Mouse (Mus musculus) myocyte (in vitro differentiated cells): ENCODE measurements around the gene Vps13d. TPM values are rescaled to one million over a fixed set of nuclear protein-coding genes. Genes with fewer than 3 reads are reported as not detected.

Experiments used
- H3K27me3 ChIP-seq: one replicate; pipeline ENCODE4 v1.6.1; 2011; ENCODE audit not compliant: control insufficient read depth, insufficient read depth, insufficient read length
- H3K36me3 ChIP-seq: one replicate; pipeline ENCODE4 v1.6.1; 2011; ENCODE audit not compliant: control insufficient read depth, insufficient read depth
- H3K4me2 ChIP-seq: one replicate; pipeline ENCODE4 v1.6.1; 2011; ENCODE audit warnings: low read depth, control low read depth
- H3K4me3 ChIP-seq: one replicate; pipeline ENCODE4 v1.5.1; 2011; ENCODE audit warnings: mild to moderate bottlenecking, control low read depth, moderate library complexity
- H3K79me2 ChIP-seq: one replicate; pipeline ENCODE4 v1.6.1; 2011; ENCODE audit not compliant: control insufficient read depth, insufficient read depth
- H3ac ChIP-seq: one replicate; pipeline ENCODE4 v1.6.1; 2011; ENCODE audit not compliant: control insufficient read depth, insufficient read length
- CEBPB ChIP-seq: IDR thresholded peaks from 2 replicates; pipeline ENCODE4 v1.6.1; 2011; ENCODE audit warnings: mild to moderate bottlenecking, moderate library complexity; ENCODE audit not compliant: poor library complexity, insufficient read depth, severe bottlenecking
- E2F4 ChIP-seq: IDR thresholded peaks from one replicate; pipeline ENCODE4 v1.6.1; 2011; ENCODE audit warnings: mild to moderate bottlenecking, control low read depth, moderate library complexity; ENCODE audit not compliant: insufficient read depth
- MAX ChIP-seq: IDR thresholded peaks from one replicate; pipeline ENCODE4 v1.6.1; 2011; ENCODE audit warnings: low read depth, mild to moderate bottlenecking, control low read depth
- MYOD1 ChIP-seq, 3 experiments: IDR thresholded peaks; one replicate each; pipeline ENCODE4 v1.6.1; 2011; ENCODE audit warnings: control low read depth in 2 of 3, low read depth in 2 of 3, mild to moderate bottlenecking in 2 of 3, moderate library complexity in 1 of 3; ENCODE audit not compliant: insufficient read length in 2 of 3, control insufficient read depth in 1 of 3
- MYOG ChIP-seq, 3 experiments: IDR thresholded peaks; one replicate each; pipeline ENCODE4 v1.6.1; 2011; ENCODE audit warnings: control low read depth in 2 of 3, low read depth in 2 of 3, mild to moderate bottlenecking in 2 of 3; ENCODE audit not compliant: insufficient read length in 2 of 3, control insufficient read depth in 1 of 3, insufficient read depth in 1 of 3
- POLR2A ChIP-seq: IDR thresholded peaks from one replicate; pipeline ENCODE4 v1.6.1; 2011; ENCODE audit warnings: low read depth, mild to moderate bottlenecking, control low read depth, moderate library complexity; ENCODE audit not compliant: insufficient read length
- POLR2AphosphoS2 ChIP-seq: IDR thresholded peaks from one replicate; pipeline ENCODE4 v1.6.1; 2011; ENCODE audit warnings: low read depth, control low read depth; ENCODE audit not compliant: insufficient read length
- REST ChIP-seq: IDR thresholded peaks from one replicate; pipeline ENCODE4 v1.6.1; 2011; ENCODE audit warnings: mild to moderate bottlenecking, control low read depth, moderate library complexity; ENCODE audit not compliant: insufficient read depth, insufficient read length
- SRF ChIP-seq: IDR thresholded peaks from one replicate; pipeline ENCODE4 v1.6.1; 2011; ENCODE audit warnings: low read depth; ENCODE audit not compliant: control insufficient read depth, insufficient read length
- TCF12 ChIP-seq: IDR thresholded peaks from one replicate; pipeline ENCODE4 v1.6.1; 2011; ENCODE audit warnings: mild to moderate bottlenecking, control low read depth; ENCODE audit not compliant: poor library complexity, insufficient read depth, severe bottlenecking
- TCF3 ChIP-seq: IDR thresholded peaks from one replicate; pipeline ENCODE4 v1.6.1; 2011; ENCODE audit warnings: low read depth, control low read depth; ENCODE audit not compliant: insufficient read length
- USF1 ChIP-seq: IDR thresholded peaks from one replicate; pipeline ENCODE4 v1.6.1; 2011; ENCODE audit warnings: low read depth, mild to moderate bottlenecking, control low read depth, moderate library complexity
- polyA plus RNA-seq: library from polyadenylated mRNA; unstranded; fragments of >200 nt; fragmentation: generic; extraction: Trizol; gene quantifications from one replicate; pipeline ENCODE4 v1.2.1, GENCODE M21; 2012; ENCODE audit warnings: missing spikeins

The Vps13d gene
- polyA plus RNA-seq, 1 experiment, result 20.0 TPM

- TF ChIP-seq MYOG (IDR thresholded peaks at IDR 0.05; ENCODE audit: control insufficient read depth in 1 of 3, insufficient read depth in 1 of 3, insufficient read length in 2 of 3, low read depth in 2 of 3) (no peak), POLR2AphosphoS2 (no peak), MYOD1 (IDR thresholded peaks at IDR 0.05; ENCODE audit: control insufficient read depth in 1 of 3, insufficient read length in 2 of 3, low read depth in 2 of 3) (no peak), SRF (no peak), TCF3 (no peak), CEBPB (no peak), TCF12 (no peak), REST (no peak), USF1 (no peak), MAX (no peak), POLR2A (no peak), E2F4 (no peak)
- Histone ChIP-seq H3K4me2 (no peak overlapping the region), H3K36me3 (peaks cover 26% of the 10 kb centered on the region), H3K27me3 (no peaks in the 10 kb centered on the region), H3ac (no peak overlapping the region), H3K4me3 (no peak overlapping the region), H3K79me2 (no peaks in the 10 kb centered on the region)
Observed at GRCm38 (mm10) chr4:145151103-145151486, 43.7 kb downstream of the Vps13d start.

DNA sequence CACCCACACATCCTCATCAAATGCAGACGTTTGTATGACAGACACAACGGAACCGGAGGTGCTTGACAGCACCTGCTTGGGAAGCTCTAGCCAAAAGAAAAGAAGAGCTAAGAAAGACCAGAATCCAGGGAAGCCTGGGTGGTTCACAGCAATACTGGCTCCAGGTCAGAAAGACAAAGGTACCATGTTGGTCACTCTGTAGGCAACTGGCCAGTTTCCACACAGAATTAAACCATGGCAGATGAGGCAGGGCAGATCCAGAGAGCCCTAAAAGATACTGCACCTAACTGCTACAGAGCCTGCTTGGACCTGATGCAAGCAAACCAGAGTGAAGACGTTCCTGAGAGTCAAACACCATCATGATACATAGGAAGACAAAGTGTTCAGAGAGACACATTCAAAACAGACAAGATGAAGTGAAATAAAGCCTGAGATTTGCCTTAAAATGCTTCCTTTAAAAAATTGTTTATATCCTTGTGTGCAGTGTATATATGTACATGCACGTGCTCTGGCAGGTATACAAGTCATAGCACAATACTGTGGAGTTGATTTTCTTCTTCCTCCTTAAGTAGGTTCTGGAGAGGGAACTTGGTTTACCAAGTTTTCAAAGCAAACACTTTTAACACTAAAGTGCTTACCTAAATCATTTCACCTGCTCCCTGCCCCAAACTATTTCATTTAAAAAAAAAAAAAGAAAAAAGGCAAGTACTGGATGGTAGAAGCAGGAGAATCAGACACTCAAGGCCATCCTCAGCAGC, 44.3 kb downstream of the Vps13d start:
- H3ac ChIP-seq, result no peak overlapping the region
- H3K27me3 ChIP-seq, result no peaks in the 10 kb centered on the region
- TF ChIP-seq E2F4 (no peak), TCF12 (no peak)
- no peak overlapping the region for H3K4me3 ChIP-seq
- peaks cover 23% of the 10 kb centered on the region for H3K36me3 ChIP-seq
- no peaks in the 10 kb centered on the region for H3K79me2 ChIP-seq
- H3K4me2 ChIP-seq, result no peak overlapping the region

DNA sequence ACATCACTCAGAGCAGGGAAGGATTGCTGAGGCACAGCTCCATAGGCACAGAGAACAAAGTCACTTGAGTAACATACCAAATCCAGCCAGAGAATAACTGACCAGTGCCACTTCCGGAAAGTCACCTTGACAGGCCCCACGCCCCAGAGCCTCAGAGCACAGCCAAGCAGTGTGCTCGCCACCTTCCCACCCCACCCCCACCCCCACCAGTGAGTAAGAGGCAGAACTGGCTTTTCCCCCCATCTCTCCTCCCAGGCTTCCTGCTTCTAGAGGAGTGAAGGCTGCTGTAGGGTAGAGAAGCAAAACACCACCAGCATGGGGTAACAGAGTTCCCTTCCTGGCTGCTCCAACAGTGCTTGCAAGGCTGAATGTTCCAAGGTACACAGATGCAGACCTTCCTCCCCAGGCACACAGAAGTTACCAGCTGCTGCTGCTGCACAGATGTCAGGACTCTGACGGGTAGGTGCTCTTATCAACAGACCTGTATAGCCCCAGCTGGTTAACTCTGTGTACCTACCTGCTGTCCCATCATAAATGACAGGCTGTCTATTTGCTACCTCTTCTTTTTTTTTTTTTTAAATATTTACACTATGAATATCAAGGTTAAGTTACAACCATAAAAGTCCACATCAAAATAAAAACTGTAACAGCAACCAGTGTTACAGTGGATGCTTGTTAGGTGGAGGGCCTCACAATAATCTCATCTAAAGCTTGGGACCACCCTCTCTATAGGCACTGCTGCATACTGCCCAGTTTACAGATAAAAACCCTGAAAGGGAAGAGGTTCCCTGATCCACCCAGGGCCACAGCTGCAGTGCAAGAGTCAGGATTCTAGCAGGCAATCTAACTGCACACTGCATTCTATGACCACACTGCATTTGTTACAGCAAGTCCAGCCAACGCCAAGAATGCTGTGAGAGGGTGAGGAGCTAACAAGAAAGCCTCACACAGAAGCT, 47.5 kb downstream of the Vps13d start:
- H3K4me2 ChIP-seq, result no peak overlapping the region
- no peak overlapping the region for H3K4me3 ChIP-seq
- H3K79me2 ChIP-seq, result no peaks in the 10 kb centered on the region
- TF ChIP-seq USF1, result no peak
- H3K27me3 ChIP-seq, result no peaks in the 10 kb centered on the region
- peaks cover 32% of the 10 kb centered on the region for H3K36me3 ChIP-seq
- no peak overlapping the region for H3ac ChIP-seq

- Histone ChIP-seq H3ac (no peak overlapping the region), H3K36me3 (peaks cover 44% of the 10 kb centered on the region), H3K4me2 (no peak overlapping the region), H3K4me3 (no peak overlapping the region), H3K27me3 (no peaks in the 10 kb centered on the region), H3K79me2 (no peaks in the 10 kb centered on the region)
- TF ChIP-seq MYOG (IDR thresholded peaks at IDR 0.05; ENCODE audit: control insufficient read depth in 1 of 3, insufficient read depth in 1 of 3, insufficient read length in 2 of 3, low read depth in 2 of 3), result no peak
- TF ChIP-seq MAX, result no peak
- no peak for TF ChIP-seq MYOD1 (IDR thresholded peaks at IDR 0.05; ENCODE audit: control insufficient read depth in 1 of 3, insufficient read length in 2 of 3, low read depth in 2 of 3)
- TF ChIP-seq POLR2AphosphoS2, result no peak
- no peak for TF ChIP-seq TCF12
- no peak for TF ChIP-seq SRF
- TF ChIP-seq CEBPB, result no peak
- no peak for TF ChIP-seq USF1
- TF ChIP-seq E2F4, result no peak
- no peak for TF ChIP-seq REST
- TF ChIP-seq POLR2A, result no peak
- TF ChIP-seq TCF3, result no peak
Observed at GRCm38 (mm10) chr4:145143533-145143932, 51.3 kb downstream of the Vps13d start.

DNA sequence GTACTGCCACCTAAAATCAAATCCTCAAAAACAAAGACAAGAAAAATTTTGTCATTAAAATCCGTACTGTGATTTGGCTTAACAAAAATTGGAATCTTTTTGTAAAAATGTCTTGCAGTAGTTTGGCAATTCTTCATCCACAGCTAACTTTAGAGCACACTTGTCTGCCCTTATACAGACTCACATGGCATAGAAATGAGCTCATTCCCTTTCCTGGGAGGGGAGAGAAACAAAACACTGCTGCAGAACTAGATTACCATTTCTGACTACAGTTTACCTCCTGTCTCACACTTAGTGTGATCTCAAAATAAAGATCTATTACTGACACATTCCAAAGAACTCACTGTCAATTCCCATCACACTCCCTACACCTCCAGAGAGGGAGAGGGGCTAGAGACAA, 58.1 kb downstream of the Vps13d start:
- no peak overlapping the region for H3K4me2 ChIP-seq
- H3ac ChIP-seq, result no peak overlapping the region
- TF ChIP-seq MAX (no peak), REST (no peak), POLR2A (no peak), MYOG (IDR thresholded peaks at IDR 0.05; ENCODE audit: control insufficient read depth in 1 of 3, insufficient read depth in 1 of 3, insufficient read length in 2 of 3, low read depth in 2 of 3) (no peak), USF1 (no peak), TCF12 (no peak), CEBPB (no peak)
- no peak overlapping the region for H3K4me3 ChIP-seq
- no peaks in the 10 kb centered on the region for H3K27me3 ChIP-seq
- H3K36me3 ChIP-seq, result peaks cover 35% of the 10 kb centered on the region
- H3K79me2 ChIP-seq, result no peaks in the 10 kb centered on the region
